Mouse (Mus musculus) heart, postnatal 0 days (tissue): Measurements from ENCODE around the gene Enpp3.

Experiments
- CTCF ChIP-seq: IDR thresholded peaks from 2 replicates; pipeline ENCODE4 v1.5.1; 2016; ENCODE audit warnings: antibody characterized with exemption, control low read depth, low read depth
- EP300 ChIP-seq: IDR thresholded peaks from 2 replicates; pipeline ENCODE4 v1.6.1; 2016; ENCODE audit warnings: antibody characterized with exemption, low read depth

- no peak for TF ChIP-seq EP300
- TF ChIP-seq CTCF: no peak
Measured at GRCm38 (mm10) chr10:24863146-24863545, 20.5 kb upstream of the Enpp3 start.
